Mouse (Mus musculus): ENCODE results near the gene Krt4.

GRCm38 (mm10) chr15:101933024-101933423, 8.5 kb upstream of the Krt4 start:
- TF ChIP-seq CTCF (IDR thresholded peaks at IDR 0.05; ENCODE audit: low read depth) = no peak
- no peak for TF ChIP-seq EP300 (IDR thresholded peaks at IDR 0.05; ENCODE audit: low read depth)
